Mouse (Mus musculus) embryonic stem cell, embryonic (primary cell): ENCODE results near the gene Galnt11.

Experiments
- CTCF ChIA-PET, 4 experiments: fragments of 300-600 bp in 2 of 4; fragments of 350-600 bp in 2 of 4; sonication (Branson Sonifier 250); formaldehyde crosslinking; loops; one replicate each; lab custom pipeline; 2022; ENCODE audit warnings: inconsistent platforms in 2 of 4; lab: Charles Lee
- POLR2A ChIA-PET, 4 experiments: fragments of 300-600 bp in 2 of 4; fragments of 350-600 bp in 2 of 4; sonication (Branson Sonifier 250); formaldehyde crosslinking; loops; one replicate each; lab custom pipeline; 2022; ENCODE audit warnings: antibody characterized with exemption in 4 of 4, inconsistent platforms in 1 of 4; lab: Charles Lee

Galnt11 gene

DNA sequence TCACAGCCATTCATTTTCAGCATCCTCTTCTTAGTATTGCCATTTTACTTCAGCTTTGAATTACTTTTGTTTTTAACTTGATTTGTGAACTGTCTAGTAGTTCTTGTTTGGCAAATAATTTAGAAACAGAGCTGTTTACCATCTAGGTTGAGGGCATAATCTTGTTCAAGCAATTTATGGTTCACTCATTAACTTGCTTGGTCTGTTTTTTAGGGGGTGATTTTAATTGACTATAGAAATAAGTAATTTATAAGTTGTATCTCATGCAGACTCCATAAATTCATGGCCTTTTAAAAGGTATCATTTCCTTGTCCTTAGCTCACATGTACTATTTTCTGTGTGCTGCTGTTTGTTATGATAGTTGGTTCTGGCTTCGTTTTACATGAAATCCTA is 24.8 kb downstream of the Galnt11 start:
- POLR2A ChIA-PET: interaction anchor here in 1 of 4 experiments (0.6 kb wide), 1 partner anchor 44 kb away, joined by 3 read pairs; no protein-coding TSS in a partner anchor
- CTCF ChIA-PET: no interaction called here

DNA sequence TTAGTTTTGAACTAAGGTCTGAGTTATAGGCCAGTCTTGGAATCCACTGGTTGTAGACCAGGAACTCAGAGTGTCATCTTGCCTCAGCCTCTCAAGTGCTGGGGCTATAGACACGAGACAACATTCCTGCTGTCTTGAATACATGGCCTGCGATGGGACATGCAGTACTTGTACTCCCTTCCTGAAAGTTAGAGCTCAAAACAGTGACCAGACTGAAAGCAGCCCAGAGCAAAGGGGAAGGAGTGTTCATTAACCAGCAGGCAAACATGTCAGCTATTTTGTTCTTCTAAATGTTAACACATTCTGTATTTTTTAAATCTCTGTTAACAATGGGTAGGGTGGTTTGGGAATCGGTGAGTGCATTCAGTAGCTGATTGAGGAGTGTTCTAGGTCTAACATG is 25.3 kb downstream of the Galnt11 start:
- POLR2A ChIA-PET: interaction anchor here in 2 of 4 experiments (0.6 to 1.0 kb wide), 3 partner anchors 16 to 237 kb away, joined by 3 read pairs; no protein-coding TSS in a partner anchor
- CTCF ChIA-PET: no interaction called here

DNA sequence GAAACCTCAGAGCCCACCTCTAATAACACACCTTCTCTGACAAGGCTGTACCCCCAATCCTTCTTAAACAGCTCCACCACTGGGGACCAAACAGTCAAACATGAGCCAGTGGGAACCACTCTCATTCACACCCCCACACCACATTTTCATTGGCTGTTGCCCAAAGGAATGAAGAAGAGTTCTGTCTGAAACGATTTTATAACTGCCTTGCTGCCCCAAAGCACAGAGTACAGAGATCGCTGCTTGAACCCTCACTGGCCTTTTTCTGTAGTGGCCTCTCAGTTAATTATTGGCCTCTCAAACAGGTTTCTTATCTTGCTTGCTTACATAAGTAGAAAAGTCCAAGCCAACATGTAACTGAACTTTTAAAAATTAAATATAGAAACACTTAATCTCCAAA is 30.7 kb downstream of the Galnt11 start:
- ChIA-PET POLR2A (interaction anchor here in 1 of 4 experiments (0.6 kb wide), 1 partner anchor 30 kb away, joined by 3 read pairs; the partner anchor contains the start of gene E130116L18Rik), CTCF (no interaction called here)

DNA sequence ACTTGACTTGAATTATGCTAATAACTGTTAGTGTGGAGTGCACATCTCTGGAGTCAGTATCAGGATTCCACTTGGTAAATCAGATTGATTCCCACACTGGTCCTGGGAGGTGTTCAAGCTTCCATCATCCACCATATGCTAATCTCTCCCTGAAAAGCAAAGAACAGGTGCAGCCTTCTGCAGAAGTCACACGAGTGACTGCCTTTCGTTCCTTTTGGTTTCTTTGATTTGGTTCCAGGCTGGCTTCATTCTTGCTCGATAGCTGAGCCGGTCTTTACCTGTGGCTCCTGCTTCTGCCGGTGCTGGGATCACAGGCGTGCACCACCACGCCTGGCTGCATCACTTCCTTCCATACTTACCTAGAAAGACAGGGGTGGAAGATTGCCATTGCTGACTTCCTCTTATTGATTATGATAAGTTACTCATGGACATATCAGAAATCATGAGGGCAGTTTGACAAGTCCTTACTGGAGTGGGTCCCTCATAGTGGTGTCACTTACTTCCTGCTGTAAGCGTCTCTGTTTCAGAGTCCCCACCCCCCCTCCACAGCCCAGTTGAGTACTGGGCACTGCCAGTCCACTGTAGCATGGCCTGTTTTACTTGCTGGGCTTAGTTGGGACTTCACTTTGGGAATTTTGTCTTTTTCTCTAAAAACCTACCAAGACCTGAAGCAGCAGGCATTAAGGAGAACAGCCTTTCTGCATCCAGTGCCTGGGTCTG is 31.3 kb downstream of the Galnt11 start:
- ChIA-PET CTCF (no interaction called here), POLR2A (no interaction called here)

- ChIA-PET CTCF (interaction anchor here in 1 of 4 experiments (0.7 kb wide), 1 partner anchor 565 kb away, joined by 3 read pairs; no protein-coding TSS in a partner anchor), POLR2A (interaction anchor here in 1 of 4 experiments (1.3 kb wide), 1 partner anchor 13 kb away, joined by 4 read pairs; no protein-coding TSS in a partner anchor)
Observed at GRCm38 (mm10) chr5:25254491-25254890, 32.8 kb downstream of the Galnt11 start.

DNA sequence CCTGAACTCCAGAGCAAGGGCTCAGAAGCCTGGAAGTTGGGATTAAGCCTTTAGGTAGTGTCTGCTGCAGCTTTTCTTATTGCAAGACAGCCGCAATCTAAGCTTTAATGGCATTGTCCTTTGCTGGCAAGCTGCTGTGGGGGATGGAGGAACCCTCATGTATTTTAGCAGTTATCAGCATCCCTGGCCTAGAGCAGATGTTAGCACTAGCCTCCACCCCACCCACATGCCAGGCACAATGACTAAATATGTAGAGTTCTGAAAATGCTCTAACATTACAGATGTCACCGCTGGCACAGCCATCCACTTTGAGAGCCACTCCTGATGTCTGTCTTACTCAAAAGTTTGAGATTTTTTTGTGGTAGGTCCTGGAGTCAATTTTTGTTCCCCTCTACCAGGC is 35.0 kb downstream of the Galnt11 start:
- CTCF ChIA-PET: no interaction called here

GRCm38 (mm10) chr5:25261452-25261851 is 39.7 kb downstream of the Galnt11 start:
- ChIA-PET CTCF (interaction anchor here in 1 of 4 experiments (0.5 kb wide), 1 partner anchor 175 kb away, joined by 4 read pairs; no protein-coding TSS in a partner anchor), POLR2A (interaction anchor here in 2 of 4 experiments (0.6 to 1.6 kb wide), 4 partner anchors 11 to 358 kb away, joined by 3 to 6 read pairs (median 3); no protein-coding TSS in a partner anchor)

More for the DNA sequence above, 35.0 kb downstream of the Galnt11 start:
- POLR2A ChIA-PET: no interaction called here

DNA sequence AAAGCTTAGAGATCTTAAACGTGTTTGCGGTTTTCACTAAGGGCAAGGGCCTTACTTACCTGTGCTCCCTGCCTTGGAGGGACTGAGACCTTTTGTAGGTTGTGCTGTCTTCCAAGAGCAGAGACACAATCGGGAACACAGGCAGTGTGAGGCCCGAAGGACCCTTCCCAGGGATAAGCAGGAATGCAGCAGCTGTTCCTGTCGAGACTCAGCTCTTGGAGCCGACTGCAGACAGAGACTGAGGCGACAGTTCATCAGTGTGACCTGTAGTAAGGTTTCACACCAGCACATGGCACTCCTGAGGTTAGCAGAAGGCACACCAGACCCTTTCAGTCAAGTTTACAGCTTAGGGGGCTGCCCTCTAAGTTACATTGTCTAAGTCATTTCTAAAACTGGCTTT is 40.6 kb downstream of the Galnt11 start:
- ChIA-PET POLR2A (interaction anchor here in 3 of 4 experiments (0.8 to 1.6 kb wide), 4 partner anchors 12 to 15 kb away, joined by 3 to 6 read pairs (median 3); no protein-coding TSS in a partner anchor), CTCF (no interaction called here)

DNA sequence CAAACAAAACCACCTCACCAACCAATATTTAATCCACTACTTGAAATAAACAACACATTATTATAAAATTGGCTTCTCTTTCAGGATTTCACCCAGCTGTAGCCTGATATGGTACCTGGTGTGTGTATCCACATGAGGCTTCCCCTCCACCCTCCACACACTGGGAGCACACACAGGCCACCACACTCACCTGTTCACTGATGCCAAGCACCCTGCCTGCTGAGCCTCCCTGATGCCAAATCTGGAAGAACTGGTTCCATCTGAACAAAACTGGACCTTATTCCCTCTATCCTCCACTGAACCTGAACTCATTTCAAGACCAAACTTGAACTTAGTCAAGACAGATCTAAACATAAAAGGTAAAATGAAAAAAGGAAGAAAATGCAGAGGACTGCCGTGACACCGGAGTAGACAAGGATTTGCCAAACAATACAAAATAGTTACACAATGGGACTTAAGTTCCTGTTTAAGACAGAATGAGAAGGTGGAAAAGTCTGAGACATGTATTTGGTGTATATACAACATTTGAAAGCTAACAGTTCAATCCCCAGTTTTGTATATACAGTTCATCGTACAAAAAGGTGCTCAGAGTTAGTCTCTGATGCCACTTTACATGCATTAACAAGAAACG is 46.7 kb downstream of the Galnt11 start:
- CTCF ChIA-PET: interaction anchor here in 1 of 4 experiments (1.4 kb wide), 1 partner anchor 152 kb away, joined by 4 read pairs; no protein-coding TSS in a partner anchor
- POLR2A ChIA-PET: no interaction called here

DNA sequence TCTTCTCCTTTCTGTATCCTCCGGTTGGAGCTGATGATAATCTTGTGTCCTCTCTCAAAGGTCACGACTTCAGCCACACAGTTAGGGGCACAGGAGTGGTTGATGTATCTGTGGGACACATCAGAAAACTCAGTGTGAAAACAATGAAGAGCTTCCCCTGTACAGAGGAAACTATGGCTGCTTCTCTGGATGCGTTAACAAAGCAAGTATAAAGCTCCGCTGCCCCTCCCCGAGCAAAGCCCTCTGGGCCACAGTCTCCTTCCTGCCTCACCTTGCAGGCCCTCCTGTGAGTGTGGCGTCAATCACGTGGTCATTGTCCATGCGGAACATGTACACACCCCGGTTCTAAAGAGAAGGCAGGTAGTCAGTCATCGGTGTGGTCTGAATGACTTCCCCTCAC is 53.9 kb downstream of the Galnt11 start:
- POLR2A ChIA-PET: interaction anchor here in 3 of 4 experiments (0.6 to 2.1 kb wide), 13 partner anchors 9 to 440 kb away, joined by 3 to 8 read pairs (median 3); no protein-coding TSS in a partner anchor

GRCm38 (mm10) chr5:25276365-25276764 is 54.7 kb downstream of the Galnt11 start:
- ChIA-PET CTCF (no interaction called here), POLR2A (interaction anchor here in 2 of 4 experiments (1.2 to 2.1 kb wide), 6 partner anchors 10 to 22 kb away, joined by 3 to 8 read pairs (median 5); no protein-coding TSS in a partner anchor)

More for the DNA sequence above, 53.9 kb downstream of the Galnt11 start:
- CTCF ChIA-PET: interaction anchor here in 2 of 4 experiments (0.8 to 1.0 kb wide), 2 partner anchors 254 to 265 kb away, joined by 3 to 4 read pairs; no protein-coding TSS in a partner anchor

GRCm38 (mm10) chr5:25283988-25284387 is 62.3 kb downstream of the Galnt11 start:
- POLR2A ChIA-PET: no interaction called here
- CTCF ChIA-PET: interaction anchor here in 2 of 4 experiments (0.5 to 1.2 kb wide), 2 partner anchors 128 to 152 kb away, joined by 3 to 4 read pairs; no protein-coding TSS in a partner anchor

GRCm38 (mm10) chr5:25296830-25297229 is 75.1 kb downstream of the Galnt11 start:
- POLR2A ChIA-PET: interaction anchor here in 1 of 4 experiments (0.8 to 2.6 kb wide), 3 partner anchors 9 to 17 kb away, joined by 3 to 7 read pairs (median 3); no protein-coding TSS in a partner anchor
- CTCF ChIA-PET: no interaction called here

DNA sequence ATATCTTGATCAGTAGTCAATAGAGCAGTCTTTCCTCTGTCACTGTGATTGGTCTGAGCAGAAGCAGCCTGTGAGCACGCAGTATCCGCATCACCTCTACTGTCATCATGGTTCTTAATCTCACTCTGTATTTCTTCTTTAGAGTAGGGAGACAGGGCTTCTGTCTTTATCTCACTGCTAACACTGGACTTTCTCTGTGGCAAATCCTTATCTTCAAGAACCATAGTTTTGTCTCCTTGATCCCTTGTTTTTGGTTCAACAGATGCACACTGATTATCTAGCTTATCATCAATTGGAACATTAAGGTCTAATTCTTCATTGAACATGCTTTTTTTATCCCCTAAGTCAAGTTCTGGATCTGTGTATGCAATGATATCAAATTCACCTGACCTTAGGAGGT is 88.5 kb downstream of the Galnt11 start:
- CTCF ChIA-PET: no interaction called here
- POLR2A ChIA-PET: interaction anchor here in 1 of 4 experiments (0.7 kb wide), 1 partner anchor 20 kb away, joined by 3 read pairs; no protein-coding TSS in a partner anchor

DNA sequence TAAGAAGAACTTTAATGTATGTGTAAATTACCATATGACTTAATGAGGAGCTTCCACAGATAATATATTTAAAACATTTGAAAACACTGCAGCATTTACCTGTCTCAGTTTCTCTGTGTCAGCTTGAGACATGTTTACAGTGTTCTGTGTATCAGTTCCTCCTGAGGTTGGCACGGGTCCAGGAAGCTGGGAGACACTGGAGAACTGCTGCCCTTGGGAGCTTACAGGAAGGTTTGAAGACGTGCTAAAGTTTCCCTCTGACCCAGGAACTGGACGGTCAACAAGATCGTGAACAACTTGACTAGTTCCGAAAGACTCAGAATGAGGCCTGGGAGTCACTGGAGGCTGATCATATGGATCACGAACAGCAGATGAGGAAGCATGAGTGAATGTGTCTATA is 92.2 kb downstream of the Galnt11 start:
- ChIA-PET CTCF (no interaction called here), POLR2A (no interaction called here)
